Mouse (Mus musculus) midbrain, embryonic 13.5 days (tissue): ENCODE measurements around the gene Slc22a5. TPM values are rescaled to one million over a fixed set of nuclear protein-coding genes. Genes with fewer than 3 reads are reported as not detected.
A peak's percentile ranks its signal among the peaks of the same experiment; 100 is the strongest.
"Not testable (repeated sequence)": the region's sequence is repeated elsewhere in the genome, so short reads cannot be mapped to it uniquely, and the experiment has no call there.

ENCODE experiments used
- ATAC-seq: fragments of 200-750 bp; cut with Nextera tagmentation; 2 replicates; pipeline ENCODE4 v1.8.0; 2017; ENCODE audit warnings: mild to moderate bottlenecking, moderate TSS enrichment, moderate library complexity
- H3K27ac ChIP-seq: fragments of 300-500 bp; sonication (generic); 2 replicates; pipeline ENCODE4 v1.5.1; 2015; ENCODE audit warnings: inconsistent platforms, mild to moderate bottlenecking, moderate library complexity
- H3K27me3 ChIP-seq: fragments of 300-500 bp; sonication (generic); 2 replicates; pipeline ENCODE4 v1.6.1; 2015; ENCODE audit warnings: mild to moderate bottlenecking, inconsistent platforms
- H3K36me3 ChIP-seq: fragments of 300-500 bp; sonication (generic); 2 replicates; pipeline ENCODE4 v1.6.1; 2015; ENCODE audit warnings: mild to moderate bottlenecking, inconsistent platforms
- H3K4me1 ChIP-seq: fragments of 300-500 bp; sonication (generic); replicated peaks from 2 replicates; pipeline ENCODE4 v1.6.1; 2015; ENCODE audit warnings: inconsistent platforms
- H3K4me2 ChIP-seq: fragments of 300-500 bp; sonication (generic); replicated peaks from 2 replicates; pipeline ENCODE4 v1.6.1; 2015; ENCODE audit warnings: moderate library complexity, mild to moderate bottlenecking, inconsistent platforms
- H3K4me3 ChIP-seq: fragments of 300-500 bp; sonication (generic); replicated peaks from 2 replicates; pipeline ENCODE4 v1.5.1; 2015; ENCODE audit warnings: mild to moderate bottlenecking, inconsistent platforms
- H3K9ac ChIP-seq: fragments of 300-500 bp; sonication (generic); replicated peaks from 2 replicates; pipeline ENCODE4 v1.6.1; 2015; ENCODE audit warnings: mild to moderate bottlenecking, inconsistent platforms
- H3K9me3 ChIP-seq: fragments of 300-500 bp; sonication (generic); 2 replicates; pipeline ENCODE4 v1.6.1; 2016; ENCODE audit warnings: mild to moderate bottlenecking, inconsistent platforms
- WGBS: fragments of 180-500 bp; shearing (Covaris S2); methylation state at CpG from one replicate; pipeline ENCODE4 v1.1.7; 2015; 5-methylcytosine and 5-hydroxymethylcytosine counted together
- polyA plus RNA-seq: library from polyadenylated mRNA; unstranded; fragments of >200 nt; fragmentation: Nextera tagmentation; extraction: Ambion mirVana; gene quantifications from 2 replicates; pipeline ENCODE4 v1.2.1, GENCODE M21; 2015

Gene Slc22a5
- polyA plus RNA-seq, 1 experiment from 2014 or later = 8.1 TPM

DNA sequence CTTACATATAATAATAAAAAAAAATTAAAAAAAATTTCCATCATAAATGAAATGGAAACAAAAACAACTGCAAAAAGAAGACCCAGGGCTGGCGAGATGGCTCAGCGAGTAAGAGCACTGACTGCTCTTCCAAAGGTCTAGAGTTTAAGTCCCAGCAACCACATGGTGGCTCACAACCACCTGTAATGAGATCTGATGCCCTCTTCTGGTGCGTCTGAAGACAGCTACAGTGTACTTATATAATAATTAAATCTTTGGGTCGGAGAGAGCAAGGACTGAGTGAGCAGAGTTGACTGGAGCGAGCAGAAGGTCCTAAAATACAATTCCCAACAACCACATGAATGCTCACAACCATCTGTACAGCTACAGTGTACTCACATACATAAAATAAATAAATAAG is 13.4 kb downstream of the Slc22a5 start:
- WGBS = 85% methylated on average over 5 of the region's 5 CpGs
- not testable (repeated sequence) for ATAC-seq

DNA sequence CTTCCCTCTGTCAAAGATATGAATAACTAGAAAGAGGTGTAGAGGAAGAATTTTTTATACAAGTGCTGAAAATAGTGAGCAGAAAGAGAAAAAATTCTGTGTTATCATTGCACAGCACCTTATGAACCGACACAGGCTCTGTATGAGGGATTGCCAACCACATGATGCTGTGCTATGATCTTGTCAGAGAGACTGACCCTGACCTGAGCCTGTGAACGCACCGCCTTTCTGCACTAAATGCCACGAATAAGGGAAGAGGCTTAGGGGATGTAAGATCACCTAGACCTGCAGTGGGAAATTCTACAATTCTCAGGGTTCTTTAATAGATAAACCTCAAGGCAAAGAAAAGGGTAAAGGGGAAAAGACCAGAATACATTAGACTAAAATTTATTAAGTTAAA is 15.0 kb downstream of the Slc22a5 start:
- Histone ChIP-seq H3K4me1 (no peaks in the 10 kb centered on the region), H3K4me2 (no peak overlapping the region), H3K9me3 (no peaks in the 10 kb centered on the region), H3K27me3 (no peaks in the 10 kb centered on the region), H3K9ac (no peak overlapping the region), H3K4me3 (no peak overlapping the region), H3K36me3 (peaks cover 13% of the 10 kb centered on the region), H3K27ac (no peak overlapping the region)
- no peak for ATAC-seq
- WGBS = 87% methylated on average over 4 of the region's 4 CpGs

More for the DNA sequence above, 13.4 kb downstream of the Slc22a5 start:
- not testable (repeated sequence) for H3K4me2 ChIP-seq, H3K27me3 ChIP-seq, H3K27ac ChIP-seq, H3K4me1 ChIP-seq, H3K36me3 ChIP-seq, H3K9me3 ChIP-seq, H3K4me3 ChIP-seq, H3K9ac ChIP-seq

DNA sequence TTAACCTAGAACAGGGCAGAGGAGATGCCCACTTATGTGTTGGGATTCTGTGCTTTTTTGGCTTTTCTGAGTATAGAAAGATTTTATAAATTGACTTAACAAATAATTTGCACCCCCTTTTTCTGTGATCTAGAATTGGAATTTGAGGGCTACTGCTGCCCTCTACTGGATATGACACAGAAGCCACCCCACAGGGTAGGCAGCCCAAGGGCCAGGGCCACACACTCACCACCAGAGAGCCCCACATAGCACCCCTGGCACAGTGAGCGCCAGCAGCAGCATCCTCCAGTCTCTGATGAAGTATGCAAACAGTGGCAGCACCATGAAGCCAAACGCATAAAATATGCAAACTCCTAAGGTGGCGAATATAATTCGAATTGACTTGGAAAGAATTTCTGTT is 16.8 kb downstream of the Slc22a5 start:
- Histone ChIP-seq H3K4me3 (no peak overlapping the region), H3K36me3 (peaks cover 24% of the 10 kb centered on the region), H3K9ac (no peak overlapping the region), H3K27me3 (no peaks in the 10 kb centered on the region), H3K9me3 (no peaks in the 10 kb centered on the region), H3K27ac (no peak overlapping the region), H3K4me2 (no peak overlapping the region), H3K4me1 (no peaks in the 10 kb centered on the region)
- 73% methylated on average over 4 of the region's 4 CpGs for WGBS
- ATAC-seq = no peak

DNA sequence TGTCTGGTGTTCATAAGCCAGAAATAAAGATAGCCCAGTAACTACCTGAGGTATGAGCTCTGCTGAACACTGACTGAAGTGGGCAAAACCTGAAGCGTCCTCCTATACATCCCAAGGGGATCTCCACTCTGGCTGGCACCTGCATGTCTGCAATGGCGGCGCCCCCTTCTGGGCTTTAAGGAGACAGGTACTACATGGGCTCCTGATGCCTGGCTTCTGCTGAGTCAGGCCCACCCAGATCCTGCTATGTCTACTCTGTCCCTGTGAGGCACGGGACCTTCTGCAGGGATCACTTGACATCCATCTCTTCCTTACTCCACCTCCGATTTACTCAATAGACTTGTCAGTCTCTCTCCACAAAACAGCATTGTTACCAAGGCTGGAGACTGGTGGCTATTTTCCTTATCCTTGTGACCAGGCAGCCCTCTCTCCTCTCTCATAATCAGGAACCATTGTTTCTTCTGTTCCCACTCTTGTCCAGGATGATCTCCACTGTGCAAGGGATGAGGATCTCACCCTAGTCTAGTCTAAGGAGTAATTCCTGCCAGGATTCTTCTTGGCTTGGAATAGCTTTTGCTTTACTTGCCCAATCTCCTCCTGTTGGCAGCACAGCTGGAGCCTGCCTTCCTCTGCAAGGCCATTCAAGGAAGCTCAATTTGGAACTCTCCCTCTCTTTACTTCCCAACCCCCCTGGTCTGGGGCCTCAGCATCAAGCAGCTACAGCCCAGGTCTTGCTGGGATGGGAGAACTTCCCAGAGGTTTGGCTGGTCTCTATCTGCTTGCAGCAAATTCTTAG is 17.4 kb downstream of the Slc22a5 start:
- not testable (repeated sequence) for H3K4me2 ChIP-seq
- 67% methylated on average over 5 of the region's 5 CpGs for WGBS

DNA sequence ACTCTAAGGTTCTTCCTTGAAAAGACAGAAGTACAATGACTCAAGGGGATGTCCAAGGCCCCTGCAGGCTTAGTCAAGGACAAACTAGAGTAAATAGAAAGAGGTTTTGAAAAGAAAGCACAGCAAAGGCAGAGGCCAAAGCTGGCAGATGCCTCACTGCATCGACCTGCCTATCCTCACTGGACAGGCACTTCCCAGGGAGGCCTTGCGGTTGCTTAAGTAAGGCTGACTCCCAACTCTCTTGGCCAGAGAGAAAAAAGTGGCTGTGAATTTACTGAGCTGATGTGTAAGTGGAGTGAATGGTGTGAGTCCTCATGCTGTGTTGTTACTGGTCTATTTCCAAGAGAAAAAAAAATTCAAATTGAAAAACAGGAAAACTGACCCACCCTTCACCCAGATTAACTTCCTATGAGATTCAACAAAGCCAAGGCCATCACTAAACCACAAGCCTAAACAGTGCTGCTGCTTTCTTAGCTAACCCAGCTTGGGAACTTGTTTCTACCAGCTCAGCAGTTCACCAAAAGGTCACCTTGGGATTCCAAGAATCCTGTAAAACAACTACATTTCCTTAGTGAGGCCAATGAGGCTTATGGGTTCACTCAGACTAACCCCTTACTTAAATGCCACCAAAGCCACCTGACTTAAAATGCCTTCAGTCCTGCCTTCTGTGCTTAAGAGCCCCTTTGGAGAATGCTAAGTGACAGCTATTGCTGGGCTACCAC is 19.5 kb downstream of the Slc22a5 start:
- peaks cover 24% of the 10 kb centered on the region for H3K36me3 ChIP-seq
- no peak overlapping the region for H3K4me2 ChIP-seq
- no peaks in the 10 kb centered on the region for H3K4me1 ChIP-seq
- H3K9me3 ChIP-seq = no peaks in the 10 kb centered on the region
- WGBS = 91% methylated on average over 2 of the region's 2 CpGs
- H3K4me3 ChIP-seq = no peak overlapping the region
- no peak for ATAC-seq
- no peaks in the 10 kb centered on the region for H3K27me3 ChIP-seq
- no peak overlapping the region for H3K27ac ChIP-seq
- H3K9ac ChIP-seq = no peak overlapping the region

More for the DNA sequence above, 17.4 kb downstream of the Slc22a5 start:
- not testable (repeated sequence) for H3K4me1 ChIP-seq, H3K27me3 ChIP-seq, H3K9me3 ChIP-seq, H3K9ac ChIP-seq, H3K27ac ChIP-seq, H3K4me3 ChIP-seq, ATAC-seq
- H3K36me3 ChIP-seq = peaks cover 24% of the 10 kb centered on the region

DNA sequence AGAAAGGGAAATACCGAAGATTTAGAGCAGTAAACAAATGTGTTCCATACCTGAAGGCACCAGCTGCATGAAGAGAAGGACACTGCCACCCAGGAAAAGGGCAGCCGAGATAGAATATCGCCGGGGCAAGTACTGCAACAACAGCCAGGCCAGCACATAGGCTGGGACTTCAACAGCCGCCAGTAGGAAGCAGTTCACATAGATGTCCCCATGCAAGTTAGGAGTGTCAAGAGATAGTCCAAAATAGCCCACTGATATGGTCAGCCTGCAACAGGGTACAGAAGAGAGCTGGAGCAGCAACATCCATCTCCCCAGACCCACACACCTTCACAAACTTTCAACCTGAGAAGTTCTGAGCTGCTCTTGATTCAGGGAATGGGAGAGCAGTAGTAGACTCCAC is 22.3 kb downstream of the Slc22a5 start:
- no peaks in the 10 kb centered on the region for H3K9me3 ChIP-seq
- WGBS = 91% methylated on average over 5 of the region's 5 CpGs
- peaks cover 24% of the 10 kb centered on the region for H3K36me3 ChIP-seq
- H3K4me1 ChIP-seq = no peaks in the 10 kb centered on the region
- H3K27ac ChIP-seq = no peak overlapping the region
- H3K9ac ChIP-seq = no peak overlapping the region
- H3K4me2 ChIP-seq = no peak overlapping the region
- no peak for ATAC-seq
- H3K4me3 ChIP-seq = no peak overlapping the region
- H3K27me3 ChIP-seq = no peaks in the 10 kb centered on the region

DNA sequence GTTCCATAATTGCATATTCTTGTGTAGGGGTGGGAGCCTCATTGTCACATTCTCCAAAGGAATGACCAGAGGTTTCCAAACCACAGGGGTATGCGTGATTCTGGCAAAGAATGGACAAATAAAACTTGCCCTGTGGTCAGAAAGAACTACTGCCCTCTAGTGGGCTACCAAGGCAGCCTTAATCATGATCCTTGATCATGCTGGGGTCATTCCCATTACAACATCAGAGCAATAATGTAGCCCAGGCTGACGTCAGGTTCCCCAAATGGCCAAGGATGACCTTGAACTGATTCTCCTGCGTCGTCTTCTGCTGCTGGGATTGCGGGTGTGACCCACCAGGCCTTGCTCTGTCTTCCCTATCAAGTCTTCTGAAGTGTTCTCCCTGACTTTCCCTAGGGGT is 23.1 kb downstream of the Slc22a5 start:
- ATAC-seq, H3K27me3 ChIP-seq, H3K9ac ChIP-seq, H3K4me1 ChIP-seq, H3K4me3 ChIP-seq, H3K9me3 ChIP-seq, H3K4me2 ChIP-seq, H3K27ac ChIP-seq: not testable (repeated sequence)
- WGBS = 45% methylated on average over 5 of the region's 5 CpGs
- peaks cover 24% of the 10 kb centered on the region for H3K36me3 ChIP-seq

DNA sequence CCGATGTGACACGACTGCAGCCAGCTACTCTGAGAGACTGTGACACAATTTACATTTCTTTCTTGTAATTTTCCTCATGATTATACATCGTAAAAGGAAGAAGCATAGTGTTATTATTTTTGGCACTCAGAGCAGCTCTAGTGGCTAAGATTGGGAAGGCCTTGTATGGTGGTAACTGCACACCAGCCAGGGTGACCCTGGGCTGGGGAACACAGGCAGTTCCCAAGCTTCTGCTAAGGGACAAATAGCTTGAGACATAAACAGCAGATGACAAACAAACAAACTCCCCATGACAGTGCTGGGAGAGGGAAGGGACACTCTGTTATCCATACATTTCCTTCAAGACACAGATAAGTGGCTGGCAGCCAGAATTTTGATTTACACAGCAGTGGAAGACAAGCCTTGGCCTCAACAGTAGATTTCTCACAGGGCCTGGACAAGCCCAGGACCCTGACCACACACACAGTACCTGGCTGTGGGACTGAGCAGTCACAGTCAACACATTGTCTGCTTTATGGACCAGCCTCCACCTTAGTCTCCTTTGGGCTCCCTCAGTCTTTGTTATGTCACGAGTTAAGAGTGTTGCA is 26.6 kb downstream of the Slc22a5 start:
- 64% methylated on average over 3 of the region's 4 CpGs for WGBS
- not testable (repeated sequence) for H3K36me3 ChIP-seq, H3K4me2 ChIP-seq, H3K27ac ChIP-seq, H3K4me3 ChIP-seq, H3K9ac ChIP-seq, H3K4me1 ChIP-seq, ATAC-seq, H3K9me3 ChIP-seq, H3K27me3 ChIP-seq

DNA sequence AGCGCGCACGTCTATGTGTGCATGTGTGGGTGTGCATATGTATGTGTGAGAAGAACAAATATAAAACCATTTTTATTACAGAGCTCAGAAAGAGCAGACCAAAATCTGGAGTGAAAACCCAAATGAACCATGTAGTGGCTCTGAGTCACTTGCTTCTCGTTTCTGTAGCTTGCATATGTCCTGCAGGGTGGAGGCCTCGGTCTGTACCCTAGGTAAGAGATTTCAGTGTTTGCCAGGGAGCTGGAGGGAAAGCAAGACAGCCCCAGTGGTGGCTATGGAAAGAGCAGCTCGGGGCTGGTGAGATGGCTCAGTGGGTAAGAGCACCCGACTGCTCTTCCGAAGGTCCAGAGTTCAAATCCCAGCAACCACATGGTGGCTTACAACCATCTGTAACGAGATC is 30.5 kb downstream of the Slc22a5 start:
- not testable (repeated sequence) for H3K27me3 ChIP-seq, ATAC-seq, H3K4me3 ChIP-seq, H3K4me1 ChIP-seq, H3K4me2 ChIP-seq, H3K9ac ChIP-seq, H3K36me3 ChIP-seq, H3K9me3 ChIP-seq, H3K27ac ChIP-seq
- WGBS = 86% methylated on average over 8 of the region's 9 CpGs

DNA sequence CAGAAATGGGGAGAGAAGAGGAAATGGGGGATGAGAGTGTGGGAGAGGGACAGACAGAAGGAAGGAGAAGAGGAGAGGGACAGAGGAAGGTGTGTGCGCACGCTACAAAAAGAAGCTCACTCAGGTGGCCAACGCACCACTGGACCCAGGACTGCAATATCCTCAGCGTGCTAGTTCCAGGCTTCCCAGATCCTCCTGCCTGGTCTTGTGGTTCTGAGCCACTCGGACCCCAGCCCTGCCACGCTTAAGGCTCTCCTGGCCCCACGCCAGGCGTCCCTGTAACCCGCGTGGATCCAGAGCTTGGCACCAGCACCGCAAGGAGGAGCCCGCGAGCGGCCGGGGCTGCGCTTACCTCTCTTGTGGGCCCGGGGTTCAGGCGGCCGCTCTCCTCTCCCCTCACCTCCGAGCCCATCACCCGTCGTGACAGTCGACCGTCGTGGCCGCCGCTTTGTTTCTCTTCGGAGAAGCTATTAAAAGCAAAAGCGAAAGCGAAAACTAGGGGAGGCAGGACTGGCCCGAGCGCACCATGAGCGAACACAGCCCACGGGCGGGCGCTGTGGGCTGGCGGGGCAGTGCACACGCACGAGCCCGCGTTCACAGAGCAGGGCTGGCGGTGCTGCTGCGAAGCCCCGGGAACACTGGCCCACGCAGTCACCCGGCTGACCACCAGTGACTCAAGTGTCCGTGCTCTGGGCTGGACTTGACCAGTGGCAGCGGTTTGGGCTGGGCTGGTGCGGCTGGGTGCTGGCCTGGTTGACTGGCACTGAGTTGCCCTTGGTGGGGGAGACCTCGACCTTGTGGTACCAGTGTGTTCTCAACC is 32.5 kb downstream of the Slc22a5 start, which contains the start of gene Gm12216:
Gm12216 (minus strand) TSS at position 496 of the 820 bp plus-strand sequence.
- H3K9me3 ChIP-seq, H3K27ac ChIP-seq, H3K36me3 ChIP-seq, H3K27me3 ChIP-seq, H3K4me1 ChIP-seq: not testable (repeated sequence)
- WGBS = 18% methylated on average over 39 of the region's 50 CpGs
- Histone ChIP-seq H3K9ac (peak within 1 kb of the TSS; percentile 59; the same call in 1 of the 2 replicates), H3K4me3 (peak within 1 kb of the TSS; percentile 45), H3K4me2 (peak within 1 kb of the TSS; percentile 62)
- ATAC-seq = peak; percentile 66

DNA sequence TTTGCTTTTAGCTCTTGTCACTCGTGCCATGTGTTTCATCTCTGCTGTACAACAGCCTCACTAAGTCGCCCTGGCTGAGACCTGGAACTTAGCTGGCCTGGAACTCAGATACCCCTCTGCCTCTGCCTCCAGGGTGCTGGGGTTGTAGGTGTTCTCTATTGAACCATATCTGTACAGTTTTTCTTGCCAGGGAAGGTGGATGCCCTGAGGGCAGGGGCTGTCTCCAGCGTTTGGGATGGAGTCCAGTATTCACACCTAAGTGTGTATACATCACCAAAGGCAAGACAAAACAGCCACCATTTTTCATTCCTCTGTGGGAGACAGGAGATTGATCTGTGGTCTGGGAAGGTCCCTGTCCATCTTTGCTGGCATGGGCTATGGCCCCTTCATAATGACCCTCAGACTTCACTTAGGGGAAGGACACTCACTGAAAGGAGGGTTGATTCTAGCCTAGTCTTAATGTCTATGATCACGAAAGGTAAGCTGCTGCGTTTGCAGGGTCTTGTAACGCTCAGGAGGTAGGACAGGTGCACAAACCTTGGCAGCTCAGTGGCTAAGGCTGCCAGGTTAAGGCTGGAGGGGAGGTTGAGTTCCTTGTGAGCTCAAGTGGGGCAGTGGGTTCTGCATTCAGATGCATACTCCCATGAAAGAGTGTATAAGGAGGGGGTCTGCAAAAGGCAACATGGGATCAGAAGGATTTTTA is 33.3 kb downstream of the Slc22a5 start:
- Histone ChIP-seq H3K9ac (no peak overlapping the region), H3K4me1 (0 out of 2 replicates have a peak, but pooled peaks cover 2% of the 10 kb centered on the region), H3K9me3 (no peaks in the 10 kb centered on the region), H3K4me3 (no peak overlapping the region), H3K27ac (no peak overlapping the region), H3K36me3 (no peaks in the 10 kb centered on the region), H3K27me3 (peaks cover 9% of the 10 kb centered on the region), H3K4me2 (no peak overlapping the region)
- 83% methylated on average over 6 of the region's 6 CpGs for WGBS
- ATAC-seq = no peak
